Mouse (Mus musculus) brain, embryonic 14.5 days (tissue): ENCODE measurements around the gene Tnk1.

ENCODE experiments used
- CTCF ChIP-seq: fragments of 200-500 bp; IDR thresholded peaks from 2 replicates; pipeline ENCODE4 v1.5.1; 2012; ENCODE audit warnings: inconsistent platforms, mild to moderate bottlenecking, moderate library complexity, borderline replicate concordance; ENCODE audit not compliant: insufficient read depth, insufficient read length; ENCODE audit errors: extremely low read depth
- POLR2A ChIP-seq: fragments of 200-500 bp; IDR thresholded peaks from 2 replicates; pipeline ENCODE4 v1.6.1; 2012; ENCODE audit warnings: mild to moderate bottlenecking, inconsistent platforms, borderline replicate concordance; ENCODE audit not compliant: poor library complexity, insufficient read depth, insufficient read length, severe bottlenecking; ENCODE audit errors: extremely low read depth

DNA sequence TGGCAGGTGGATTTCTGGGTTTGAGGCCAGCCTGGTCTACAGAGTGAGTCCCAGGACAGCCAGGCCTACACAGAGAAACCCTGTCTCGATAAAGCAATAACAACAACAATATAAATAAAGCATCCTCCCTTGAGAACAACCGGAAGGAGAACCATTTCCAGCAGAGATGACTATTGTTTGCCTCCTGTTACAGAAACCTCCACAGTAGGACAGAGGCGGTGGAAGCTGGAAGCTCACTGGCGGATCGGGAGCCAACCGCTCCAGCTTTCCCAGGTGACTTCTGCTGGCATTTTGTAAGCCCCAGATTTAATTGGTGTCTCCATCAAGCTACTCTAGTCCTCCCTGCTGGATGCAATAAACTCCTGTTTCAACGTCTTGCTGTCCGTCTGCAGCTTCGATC is 7.0 kb upstream of the Tnk1 start:
- TF ChIP-seq CTCF: no peak
- TF ChIP-seq POLR2A: no peak
